Mouse (Mus musculus) liver, postnatal 0 days (tissue): ENCODE measurements around the gene Zfp711.

Experiments
- CTCF ChIP-seq: sonication (generic); IDR thresholded peaks from 2 replicates; pipeline ENCODE4 v1.5.1; 2016; ENCODE audit warnings: antibody characterized with exemption, low read depth
- EP300 ChIP-seq: IDR thresholded peaks from 2 replicates; pipeline ENCODE4 v1.6.1; 2016; ENCODE audit warnings: antibody characterized with exemption, low read depth, mild to moderate bottlenecking

DNA sequence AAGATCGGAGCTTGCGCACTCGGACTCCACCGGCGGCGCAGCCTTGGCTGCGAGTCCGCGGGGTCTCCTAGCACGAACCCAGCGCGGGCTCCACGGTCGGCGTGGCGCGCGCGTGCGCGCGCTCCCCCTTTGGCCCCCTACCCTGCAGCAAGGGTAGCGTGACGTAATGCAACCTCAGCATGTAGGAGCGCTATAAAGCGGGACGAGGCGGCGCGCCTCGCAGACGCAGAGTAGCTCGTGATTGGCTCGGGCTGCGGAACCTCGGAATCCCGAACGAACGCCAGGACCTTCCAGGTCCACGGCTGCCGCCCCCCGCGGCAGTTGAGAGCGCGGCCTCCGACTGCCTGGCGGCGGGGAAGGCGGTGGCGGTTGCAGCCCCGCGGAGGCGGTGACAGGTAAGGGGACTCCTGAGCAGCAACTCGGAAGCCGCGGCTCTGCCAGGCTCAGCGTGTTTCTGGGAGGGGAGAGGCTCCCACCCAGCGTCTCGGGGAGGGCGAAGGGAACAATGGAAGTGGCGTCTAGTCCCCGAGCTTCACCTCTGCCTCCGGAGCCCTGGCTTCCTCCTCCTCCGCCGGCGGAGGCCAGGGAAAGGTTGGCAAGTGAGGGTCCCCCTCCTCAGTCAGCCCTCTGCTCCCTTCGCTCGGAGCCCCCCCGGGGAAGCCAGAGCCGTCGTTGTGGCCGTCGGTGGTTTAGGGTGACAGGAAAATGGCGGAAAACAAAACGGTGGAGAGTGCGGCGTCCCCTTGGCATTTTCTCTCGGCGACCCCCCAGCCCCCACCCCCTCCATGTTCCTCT lies at the start of gene Zfp711:
- TF ChIP-seq CTCF (no peak), EP300 (no peak)
